Mouse (Mus musculus) stomach, embryonic 14.5 days (tissue): ENCODE results near the gene Atad1. TPM values are rescaled to one million over a fixed set of nuclear protein-coding genes. Genes with fewer than 3 reads are reported as not detected.
"Not testable (repeated sequence)": the region's sequence is repeated elsewhere in the genome, so short reads cannot be mapped to it uniquely, and the experiment has no call there.

Experiments used
- ATAC-seq: fragments of 200-750 bp; cut with Nextera tagmentation; 2 replicates; pipeline ENCODE4 v1.8.0; 2017; ENCODE audit warnings: low read depth, moderate TSS enrichment; ENCODE audit not compliant: insufficient number of reproducible peaks, insufficient read depth, low FRiP score
- H3K27ac ChIP-seq: fragments of 300-500 bp; sonication (generic); 2 replicates; pipeline ENCODE4 v1.5.1; 2014; ENCODE audit warnings: mild to moderate bottlenecking, low read length, moderate library complexity, mixed read lengths
- H3K27me3 ChIP-seq: fragments of 300-500 bp; sonication (generic); 2 replicates; pipeline ENCODE4 v1.6.1; 2014; ENCODE audit warnings: low read length, control low read depth, mixed read lengths; ENCODE audit not compliant: control insufficient read depth, insufficient read depth
- H3K36me3 ChIP-seq: fragments of 300-500 bp; sonication (generic); 2 replicates; pipeline ENCODE4 v1.6.1; 2014; ENCODE audit warnings: mild to moderate bottlenecking, control low read depth, low read length, moderate library complexity, mixed read lengths; ENCODE audit not compliant: control insufficient read depth, insufficient read depth
- H3K4me1 ChIP-seq: fragments of 300-500 bp; sonication (generic); 2 replicates; pipeline ENCODE4 v1.6.1; 2014; ENCODE audit warnings: low read length, control low read depth, mixed read lengths; ENCODE audit not compliant: control insufficient read depth, insufficient read depth
- H3K4me2 ChIP-seq: fragments of 300-500 bp; sonication (generic); replicated peaks from 2 replicates; pipeline ENCODE4 v1.6.1; 2014; ENCODE audit warnings: low read depth, low read length, control low read depth
- H3K4me3 ChIP-seq: fragments of 300-500 bp; sonication (generic); 2 replicates; pipeline ENCODE4 v1.5.1; 2014; ENCODE audit warnings: low read depth, low read length, control low read depth
- H3K9ac ChIP-seq: fragments of 300-500 bp; sonication (generic); replicated peaks from 2 replicates; pipeline ENCODE4 v1.6.1; 2014; ENCODE audit warnings: low read depth, mild to moderate bottlenecking, control low read depth, low read length, moderate library complexity, mixed read lengths
- H3K9me3 ChIP-seq: fragments of 300-500 bp; sonication (generic); 2 replicates; pipeline ENCODE4 v1.6.1; 2016; ENCODE audit warnings: low read depth, low read length, control low read depth; ENCODE audit not compliant: control insufficient read depth
- WGBS: fragments of 180-500 bp; shearing (Covaris S2); extraction: QIAGEN DNeasy Blood & Tissue Kit; methylation state at CpG from one replicate; pipeline ENCODE4 v1.1.7; 2014; 5-methylcytosine and 5-hydroxymethylcytosine counted together
- polyA plus RNA-seq: library from polyadenylated mRNA; unstranded; fragments of >200 nt; fragmentation: Nextera tagmentation; extraction: Ambion mirVana; gene quantifications from 2 replicates; pipeline ENCODE4 v1.2.1, GENCODE M21; 2014

Gene Atad1
- 78.1 and 78.3 TPM in 2 replicates for polyA plus RNA-seq

DNA sequence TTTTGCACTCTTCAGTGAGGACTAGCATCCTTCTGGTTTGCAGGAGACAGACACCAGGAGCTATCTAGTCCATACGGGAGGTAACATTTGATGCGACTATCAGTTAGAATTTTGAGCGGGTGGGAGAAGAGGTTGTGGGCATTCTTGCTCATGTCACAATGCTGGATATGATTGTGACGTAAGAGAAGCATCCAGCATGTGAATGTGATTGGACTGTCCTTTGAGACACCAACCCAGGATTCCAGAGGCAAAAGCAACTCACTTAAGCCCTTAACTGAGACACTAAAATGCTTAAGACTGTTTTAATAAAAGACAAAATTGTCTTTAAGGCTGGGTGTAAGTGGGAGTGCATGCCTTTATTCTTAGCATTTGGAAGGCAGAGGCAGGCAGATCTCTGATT lies at the start of gene Atad1:
TSS of gene Atad1 (minus strand) at position 101 of the 400 bp plus-strand sequence.
- ATAC-seq, result no peak
- Histone ChIP-seq H3K9me3 (no peaks in the 10 kb centered on the region), H3K36me3 (no peaks in the 10 kb centered on the region), H3K4me2 (no peak within 1 kb of the TSS), H3K4me1 (no peaks in the 10 kb centered on the region), H3K9ac (no peak within 1 kb of the TSS), H3K27me3 (no peaks in the 10 kb centered on the region), H3K4me3 (no peak within 1 kb of the TSS), H3K27ac (no peak within 1 kb of the TSS)
- WGBS, result 89% methylated on average over 4 of the region's 4 CpGs

- not testable (repeated sequence) for H3K36me3 ChIP-seq, H3K27me3 ChIP-seq, H3K27ac ChIP-seq, ATAC-seq, H3K9ac ChIP-seq, H3K9me3 ChIP-seq, H3K4me3 ChIP-seq, H3K4me2 ChIP-seq
- H3K4me1 ChIP-seq, result peaks cover 28% of the 10 kb centered on the region
- 95% methylated on average over 3 of the region's 3 CpGs for WGBS
These were observed 48.4 kb upstream of the Atad1 start for GRCm38 (mm10) chr19:32788016-32788415.

- H3K4me2 ChIP-seq, H3K27ac ChIP-seq, H3K36me3 ChIP-seq, H3K9me3 ChIP-seq, ATAC-seq, H3K9ac ChIP-seq, H3K27me3 ChIP-seq, H3K4me3 ChIP-seq: not testable (repeated sequence)
- H3K4me1 ChIP-seq, result peaks cover 25% of the 10 kb centered on the region
- WGBS, result 53% methylated on average over 4 of the region's 4 CpGs
These were observed 47.8 kb upstream of the Atad1 start for GRCm38 (mm10) chr19:32787388-32787787.

- WGBS, result 70% methylated on average over 5 of the region's 5 CpGs
- H3K27ac ChIP-seq, result no peak overlapping the region
- H3K4me1 ChIP-seq, result peaks cover 4% of the 10 kb centered on the region; the same call in 1 of the 2 replicates
- H3K9me3 ChIP-seq, result no peaks in the 10 kb centered on the region
- no peaks in the 10 kb centered on the region for H3K36me3 ChIP-seq
- H3K4me3 ChIP-seq, result no peak overlapping the region
- no peaks in the 10 kb centered on the region for H3K27me3 ChIP-seq
- no peak overlapping the region for H3K4me2 ChIP-seq
- ATAC-seq, result no peak
- H3K9ac ChIP-seq, result no peak overlapping the region
These were observed 41.9 kb upstream of the Atad1 start for GRCm38 (mm10) chr19:32781305-32782071.

- no peak overlapping the region for H3K27ac ChIP-seq
- ATAC-seq, result no peak
- H3K27me3 ChIP-seq, result no peaks in the 10 kb centered on the region
- no peaks in the 10 kb centered on the region for H3K9me3 ChIP-seq
- 75% methylated on average over 3 of the region's 3 CpGs for WGBS
- H3K4me1 ChIP-seq, result peaks cover 4% of the 10 kb centered on the region; the same call in 1 of the 2 replicates
- H3K4me3 ChIP-seq, result no peak overlapping the region
- no peak overlapping the region for H3K9ac ChIP-seq
- no peaks in the 10 kb centered on the region for H3K36me3 ChIP-seq
- H3K4me2 ChIP-seq, result no peak overlapping the region
These were observed 39.5 kb upstream of the Atad1 start for GRCm38 (mm10) chr19:32779131-32779530.

DNA sequence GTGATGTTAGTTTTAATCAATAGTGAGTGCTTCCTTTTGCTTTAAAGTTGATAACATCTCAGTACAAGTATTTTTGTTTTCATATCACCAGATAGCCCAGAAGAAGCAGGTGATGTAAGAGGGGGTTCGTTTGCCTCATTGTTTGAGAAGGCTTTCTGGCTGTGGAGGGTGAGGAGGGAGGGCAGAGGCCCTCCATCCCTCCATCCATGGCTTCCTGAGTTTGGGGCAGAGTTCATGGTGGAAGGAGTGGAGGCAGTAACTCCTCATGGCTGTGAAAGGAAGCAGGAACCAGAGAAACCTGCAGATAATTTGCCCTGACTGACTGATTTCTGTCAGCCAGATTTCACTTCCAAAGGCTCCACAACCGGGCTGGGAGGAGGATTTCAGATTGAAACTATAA lies 38.8 kb upstream of the Atad1 start:
- peaks cover 4% of the 10 kb centered on the region; the same call in 1 of the 2 replicates for H3K4me1 ChIP-seq
- no peak for ATAC-seq
- H3K4me2 ChIP-seq, result no peak overlapping the region
- no peaks in the 10 kb centered on the region for H3K27me3 ChIP-seq
- WGBS, result 44% methylated on average over 2 of the region's 2 CpGs
- no peaks in the 10 kb centered on the region for H3K9me3 ChIP-seq
- H3K36me3 ChIP-seq, result no peaks in the 10 kb centered on the region
- no peak overlapping the region for H3K4me3 ChIP-seq
- H3K27ac ChIP-seq, result no peak overlapping the region
- H3K9ac ChIP-seq, result no peak overlapping the region

DNA sequence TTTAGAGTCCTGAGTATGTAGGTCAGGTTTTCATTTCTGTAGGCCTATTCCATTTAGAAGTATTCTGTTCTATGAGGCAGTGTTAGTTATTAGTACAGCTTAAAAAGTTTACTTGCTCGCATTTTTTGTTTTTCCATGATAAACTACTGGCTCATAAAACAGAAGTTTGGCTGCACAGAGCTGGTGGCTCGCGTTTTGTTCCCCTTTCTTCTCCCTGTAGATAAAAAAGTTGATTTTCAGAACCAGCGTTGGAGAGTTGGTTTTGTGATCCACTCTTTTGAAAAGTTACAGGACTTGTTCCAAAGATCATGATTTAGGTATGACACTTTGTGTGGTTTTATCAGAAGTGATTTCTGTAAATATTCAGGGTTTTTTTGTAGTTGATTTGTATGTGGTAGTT lies 22.9 kb upstream of the Atad1 start:
- no peak overlapping the region for H3K9ac ChIP-seq
- H3K4me2 ChIP-seq, result no peak overlapping the region
- no peak overlapping the region for H3K4me3 ChIP-seq
- 67% methylated on average over 4 of the region's 4 CpGs for WGBS
- H3K36me3 ChIP-seq, result peaks cover 7% of the 10 kb centered on the region
- no peak overlapping the region for H3K27ac ChIP-seq
- H3K27me3 ChIP-seq, result no peaks in the 10 kb centered on the region
- no peaks in the 10 kb centered on the region for H3K9me3 ChIP-seq
- peaks cover 5% of the 10 kb centered on the region; the same call in 1 of the 2 replicates for H3K4me1 ChIP-seq
- ATAC-seq, result no peak

- Histone ChIP-seq H3K4me1 (peaks cover 5% of the 10 kb centered on the region; the same call in 1 of the 2 replicates), H3K4me3 (no peak overlapping the region), H3K27me3 (no peaks in the 10 kb centered on the region), H3K9me3 (no peaks in the 10 kb centered on the region), H3K4me2 (peak overlapping the region; percentile 95; the same call in 1 of the 2 replicates), H3K27ac (no peak overlapping the region), H3K9ac (no peak overlapping the region), H3K36me3 (peaks cover 5% of the 10 kb centered on the region)
- no peak for ATAC-seq
- WGBS, result 58% methylated on average over 4 of the region's 4 CpGs
These were observed 21.6 kb upstream of the Atad1 start for GRCm38 (mm10) chr19:32761162-32761561.
